Mouse (Mus musculus): Measurements from ENCODE around the gene Cdc42ep4. TPM values are rescaled to one million over a fixed set of nuclear protein-coding genes. Genes with fewer than 3 reads are reported as not detected.

The Cdc42ep4 gene
- polyA plus RNA-seq (2015; fragmentation: Nextera tagmentation; extraction: Ambion mirVana): 122 TPM in 2 replicates

- H3K4me3 ChIP-seq: peak within 1 kb of the TSS; percentile 81
- under 1% methylated on average over 44 of the region's 44 CpGs for WGBS
- peak within 1 kb of the TSS; percentile 98 for H3K27ac ChIP-seq
- H3K4me1 ChIP-seq: peaks cover 45% of the 10 kb centered on the region
- no peaks in the 10 kb centered on the region for H3K9me3 ChIP-seq
- peaks cover 6% of the 10 kb centered on the region; the same call in 1 of the 2 replicates for H3K36me3 ChIP-seq
- no peaks in the 10 kb centered on the region for H3K27me3 ChIP-seq
- ATAC-seq (ENCODE audit: borderline replicate concordance, extremely low read depth, low FRiP score, low TSS enrichment): peak; percentile 80
- peak within 1 kb of the TSS; percentile 92 for H3K9ac ChIP-seq
- peak within 1 kb of the TSS; percentile 86 for H3K4me2 ChIP-seq
These were observed at the start of gene Cdc42ep4 for GRCm38 (mm10) chr11:113751484-113752084. Cdc42ep4 (minus strand) TSS chr11:113751881.

GRCm38 (mm10) chr11:113800026-113800425 is 48.3 kb upstream of the Cdc42ep4 start:
- no peak overlapping the region for H3K9ac ChIP-seq
- no peak for ATAC-seq (ENCODE audit: borderline replicate concordance, extremely low read depth, low FRiP score, low TSS enrichment)
- H3K4me3 ChIP-seq: no peak overlapping the region
- no peak overlapping the region for H3K4me2 ChIP-seq
- peaks cover 54% of the 10 kb centered on the region for H3K4me1 ChIP-seq
- H3K9me3 ChIP-seq: no peaks in the 10 kb centered on the region
- WGBS: 91% methylated on average over 12 of the region's 12 CpGs
- no peaks in the 10 kb centered on the region for H3K36me3 ChIP-seq
- H3K27me3 ChIP-seq: no peaks in the 10 kb centered on the region
- no peak overlapping the region for H3K27ac ChIP-seq

- H3K36me3 ChIP-seq: no peaks in the 10 kb centered on the region
- H3K27me3 ChIP-seq: no peaks in the 10 kb centered on the region
- no peak for ATAC-seq (ENCODE audit: borderline replicate concordance, extremely low read depth, low FRiP score, low TSS enrichment)
- H3K27ac ChIP-seq: no peak overlapping the region
- H3K4me3 ChIP-seq: no peak overlapping the region
- H3K9ac ChIP-seq: no peak overlapping the region
- peaks cover 52% of the 10 kb centered on the region for H3K4me1 ChIP-seq
- no peaks in the 10 kb centered on the region for H3K9me3 ChIP-seq
- 48% methylated on average over 14 of the region's 14 CpGs for WGBS
- H3K4me2 ChIP-seq: no peak overlapping the region
These were observed 47.4 kb upstream of the Cdc42ep4 start for GRCm38 (mm10) chr11:113799041-113799447.

GRCm38 (mm10) chr11:113798011-113798410 is 46.3 kb upstream of the Cdc42ep4 start:
- ATAC-seq (ENCODE audit: borderline replicate concordance, extremely low read depth, low FRiP score, low TSS enrichment): no peak
- H3K4me1 ChIP-seq: peaks cover 44% of the 10 kb centered on the region
- H3K9ac ChIP-seq: no peak overlapping the region
- H3K4me2 ChIP-seq: no peak overlapping the region
- H3K4me3 ChIP-seq: no peak overlapping the region
- H3K36me3 ChIP-seq: no peaks in the 10 kb centered on the region
- 0 out of 2 replicates have a peak overlapping the region, but pooled peaks have one; percentile 29 for H3K27ac ChIP-seq
- no peaks in the 10 kb centered on the region for H3K27me3 ChIP-seq
- H3K9me3 ChIP-seq: no peaks in the 10 kb centered on the region
- WGBS: 69% methylated on average over 6 of the region's 6 CpGs

- no peak overlapping the region for H3K4me3 ChIP-seq
- peak overlapping the region; percentile 29 for H3K27ac ChIP-seq
- no peak overlapping the region for H3K9ac ChIP-seq
- peaks cover 37% of the 10 kb centered on the region for H3K4me1 ChIP-seq
- no peaks in the 10 kb centered on the region for H3K36me3 ChIP-seq
- WGBS: 66% methylated on average over 19 of the region's 19 CpGs
- H3K4me2 ChIP-seq: no peak overlapping the region
- no peaks in the 10 kb centered on the region for H3K9me3 ChIP-seq
- ATAC-seq (ENCODE audit: borderline replicate concordance, extremely low read depth, low FRiP score, low TSS enrichment): peak; percentile 28; the same call in 1 of the 2 replicates
- H3K27me3 ChIP-seq: no peaks in the 10 kb centered on the region
These were observed 45.6 kb upstream of the Cdc42ep4 start for GRCm38 (mm10) chr11:113797014-113797983.

GRCm38 (mm10) chr11:113795846-113796245 is 44.2 kb upstream of the Cdc42ep4 start:
- H3K27ac ChIP-seq: no peak overlapping the region
- no peak overlapping the region for H3K4me2 ChIP-seq
- H3K9me3 ChIP-seq: no peaks in the 10 kb centered on the region
- H3K27me3 ChIP-seq: no peaks in the 10 kb centered on the region
- H3K36me3 ChIP-seq: no peaks in the 10 kb centered on the region
- H3K4me3 ChIP-seq: no peak overlapping the region
- peaks cover 43% of the 10 kb centered on the region for H3K4me1 ChIP-seq
- no peak for ATAC-seq (ENCODE audit: borderline replicate concordance, extremely low read depth, low FRiP score, low TSS enrichment)
- H3K9ac ChIP-seq: no peak overlapping the region
- 61% methylated on average over 12 of the region's 12 CpGs for WGBS

GRCm38 (mm10) chr11:113791357-113792215 is 39.9 kb upstream of the Cdc42ep4 start:
- ATAC-seq (ENCODE audit: borderline replicate concordance, extremely low read depth, low FRiP score, low TSS enrichment): no peak
- Histone ChIP-seq H3K9me3 (no peaks in the 10 kb centered on the region), H3K9ac (no peak overlapping the region), H3K36me3 (no peaks in the 10 kb centered on the region), H3K27ac (peak overlapping the region; percentile 73), H3K27me3 (no peaks in the 10 kb centered on the region), H3K4me2 (no peak overlapping the region), H3K4me1 (peaks cover 57% of the 10 kb centered on the region), H3K4me3 (no peak overlapping the region)
- whole genome bisulfite sequencing: 51% methylated on average over 16 of the region's 16 CpGs

- no peaks in the 10 kb centered on the region for H3K36me3 ChIP-seq
- H3K4me1 ChIP-seq: peaks cover 74% of the 10 kb centered on the region
- H3K27me3 ChIP-seq: no peaks in the 10 kb centered on the region
- H3K4me2 ChIP-seq: peak overlapping the region; percentile 14; the same call in 1 of the 2 replicates
- no peaks in the 10 kb centered on the region for H3K9me3 ChIP-seq
- H3K4me3 ChIP-seq: no peak overlapping the region
- peak overlapping the region; percentile 81 for H3K27ac ChIP-seq
- ATAC-seq (ENCODE audit: borderline replicate concordance, extremely low read depth, low FRiP score, low TSS enrichment): peak; percentile 16
- WGBS: 17% methylated on average over 1 of the region's 1 CpGs
- H3K9ac ChIP-seq: no peak overlapping the region
These were observed 37.4 kb upstream of the Cdc42ep4 start for GRCm38 (mm10) chr11:113789101-113789500.

GRCm38 (mm10) chr11:113788183-113788789 is 36.6 kb upstream of the Cdc42ep4 start:
- 29% methylated on average over 2 of the region's 2 CpGs for WGBS
- no peaks in the 10 kb centered on the region for H3K9me3 ChIP-seq
- H3K27ac ChIP-seq: peak overlapping the region; percentile 81
- no peak overlapping the region for H3K9ac ChIP-seq
- no peaks in the 10 kb centered on the region for H3K27me3 ChIP-seq
- no peak overlapping the region for H3K4me2 ChIP-seq
- H3K36me3 ChIP-seq: no peaks in the 10 kb centered on the region
- H3K4me3 ChIP-seq: no peak overlapping the region
- peak; percentile 81 for ATAC-seq (ENCODE audit: borderline replicate concordance, extremely low read depth, low FRiP score, low TSS enrichment)
- peaks cover 74% of the 10 kb centered on the region for H3K4me1 ChIP-seq

GRCm38 (mm10) chr11:113787432-113788182 is 35.9 kb upstream of the Cdc42ep4 start:
- no peaks in the 10 kb centered on the region for H3K27me3 ChIP-seq
- H3K4me2 ChIP-seq: peak overlapping the region; percentile 17; the same call in 1 of the 2 replicates
- ATAC-seq (ENCODE audit: borderline replicate concordance, extremely low read depth, low FRiP score, low TSS enrichment): no peak
- H3K9me3 ChIP-seq: no peaks in the 10 kb centered on the region
- H3K9ac ChIP-seq: no peak overlapping the region
- no peak overlapping the region for H3K4me3 ChIP-seq
- H3K27ac ChIP-seq: peak overlapping the region; percentile 79
- H3K36me3 ChIP-seq: no peaks in the 10 kb centered on the region
- peaks cover 74% of the 10 kb centered on the region for H3K4me1 ChIP-seq
- WGBS: 69% methylated on average over 13 of the region's 13 CpGs

All from lung, embryonic 15.5 days (tissue).